Mouse (Mus musculus) embryonic facial prominence, embryonic 13.5 days (tissue): ENCODE measurements around the gene Rgs17. TPM values are rescaled to one million over a fixed set of nuclear protein-coding genes. Genes with fewer than 3 reads are reported as not detected.

ENCODE experiments used
- ATAC-seq: fragments of 200-750 bp; cut with Nextera tagmentation; 2 replicates; pipeline ENCODE4 v1.8.0; 2017; ENCODE audit warnings: low read depth; ENCODE audit not compliant: insufficient number of reproducible peaks, insufficient read depth, low FRiP score, low TSS enrichment
- H3K27ac ChIP-seq: fragments of 300-500 bp; sonication (generic); 2 replicates; pipeline ENCODE4 v1.5.1; 2015; ENCODE audit warnings: moderate library complexity, mild to moderate bottlenecking, inconsistent platforms
- H3K27me3 ChIP-seq: fragments of 300-500 bp; sonication (generic); 2 replicates; pipeline ENCODE4 v1.6.1; 2015; ENCODE audit warnings: mild to moderate bottlenecking, inconsistent platforms
- H3K36me3 ChIP-seq: fragments of 300-500 bp; sonication (generic); 2 replicates; pipeline ENCODE4 v1.6.1; 2015; ENCODE audit warnings: mild to moderate bottlenecking, inconsistent platforms
- H3K4me1 ChIP-seq: fragments of 300-500 bp; sonication (generic); 2 replicates; pipeline ENCODE4 v1.6.1; 2015; ENCODE audit warnings: inconsistent platforms
- H3K4me2 ChIP-seq: fragments of 300-500 bp; sonication (generic); 2 replicates; pipeline ENCODE4 v1.6.1; 2015; ENCODE audit warnings: moderate library complexity, mild to moderate bottlenecking, inconsistent platforms
- H3K4me3 ChIP-seq: fragments of 300-500 bp; sonication (generic); 2 replicates; pipeline ENCODE4 v1.5.1; 2015; ENCODE audit warnings: mild to moderate bottlenecking, inconsistent platforms
- H3K9ac ChIP-seq: fragments of 300-500 bp; sonication (generic); 2 replicates; pipeline ENCODE4 v1.6.1; 2015; ENCODE audit warnings: mild to moderate bottlenecking, inconsistent platforms
- H3K9me3 ChIP-seq: fragments of 300-500 bp; sonication (generic); 2 replicates; pipeline ENCODE4 v1.6.1; 2016; ENCODE audit warnings: inconsistent platforms
- WGBS: fragments of 180-500 bp; shearing (Covaris S2); methylation state at CpG from one replicate; pipeline ENCODE4 v1.1.7; 2015; ENCODE audit warnings: mixed read lengths; 5-methylcytosine and 5-hydroxymethylcytosine counted together
- polyA plus RNA-seq: library from polyadenylated mRNA; unstranded; fragments of >200 nt; fragmentation: Nextera tagmentation; extraction: Ambion mirVana; gene quantifications from 2 replicates; pipeline ENCODE4 v1.2.1, GENCODE M21; 2015

Rgs17 gene
- polyA plus RNA-seq, 1 experiment from 2014 or later, result 1.6 TPM

GRCm38 (mm10) chr10:5823740-5824491 lies 98.3 kb downstream of the Rgs17 start, which contains the start of gene Mtrf1l:
Gene Mtrf1l, minus strand, starts transcription at chr10:5823910.
- H3K27ac ChIP-seq, result peak within 1 kb of the TSS; percentile 92
- H3K4me1 ChIP-seq, result peaks cover 17% of the 10 kb centered on the region
- WGBS, result under 1% methylated on average over 47 of the region's 47 CpGs
- H3K27me3 ChIP-seq, result no peaks in the 10 kb centered on the region
- peak within 1 kb of the TSS; percentile 92 for H3K4me3 ChIP-seq
- peak within 1 kb of the TSS; percentile 94 for H3K9ac ChIP-seq
- peaks cover 15% of the 10 kb centered on the region for H3K36me3 ChIP-seq
- peak within 1 kb of the TSS; percentile 75 for H3K4me2 ChIP-seq
- H3K9me3 ChIP-seq, result no peaks in the 10 kb centered on the region
- ATAC-seq, result peak; percentile 96

- Histone ChIP-seq H3K27me3 (no peaks in the 10 kb centered on the region), H3K4me2 (peak overlapping the region; percentile 75), H3K9ac (peak overlapping the region; percentile 94), H3K27ac (peak overlapping the region; percentile 92), H3K4me3 (peak overlapping the region; percentile 92), H3K4me1 (peaks cover 17% of the 10 kb centered on the region), H3K36me3 (peaks cover 21% of the 10 kb centered on the region), H3K9me3 (no peaks in the 10 kb centered on the region)
- WGBS, result under 1% methylated on average over 37 of the region's 37 CpGs
- ATAC-seq, result no peak; the same call in 1 of the 2 replicates
Observed at GRCm38 (mm10) chr10:5823291-5823739, 98.9 kb downstream of the Rgs17 start.

- Histone ChIP-seq H3K36me3 (peaks cover 60% of the 10 kb centered on the region), H3K4me1 (peaks cover 17% of the 10 kb centered on the region), H3K4me3 (no peak overlapping the region), H3K27ac (no peak overlapping the region), H3K9ac (no peak overlapping the region), H3K27me3 (no peaks in the 10 kb centered on the region), H3K9me3 (no peaks in the 10 kb centered on the region), H3K4me2 (no peak overlapping the region)
- no peak for ATAC-seq
- WGBS, result 94% methylated on average over 3 of the region's 3 CpGs
Observed at GRCm38 (mm10) chr10:5818772-5819171, 103.4 kb downstream of the Rgs17 start.

GRCm38 (mm10) chr10:5815968-5816367 lies 106.2 kb downstream of the Rgs17 start:
- no peak overlapping the region for H3K27ac ChIP-seq
- H3K9me3 ChIP-seq, result no peaks in the 10 kb centered on the region
- no peak overlapping the region for H3K4me3 ChIP-seq
- peaks cover under 1% of the 10 kb centered on the region; the same call in 1 of the 2 replicates for H3K4me1 ChIP-seq
- H3K36me3 ChIP-seq, result peaks cover 84% of the 10 kb centered on the region
- ATAC-seq, result no peak
- no peaks in the 10 kb centered on the region for H3K27me3 ChIP-seq
- no peak overlapping the region for H3K9ac ChIP-seq
- WGBS, result 96% methylated on average over 2 of the region's 2 CpGs
- no peak overlapping the region for H3K4me2 ChIP-seq

GRCm38 (mm10) chr10:5813724-5814123 lies 108.5 kb downstream of the Rgs17 start:
- ATAC-seq, result no peak
- no peaks in the 10 kb centered on the region for H3K27me3 ChIP-seq
- H3K4me2 ChIP-seq, result no peak overlapping the region
- H3K27ac ChIP-seq, result no peak overlapping the region
- H3K9me3 ChIP-seq, result no peaks in the 10 kb centered on the region
- no peaks in the 10 kb centered on the region for H3K4me1 ChIP-seq
- peaks cover 67% of the 10 kb centered on the region for H3K36me3 ChIP-seq
- H3K4me3 ChIP-seq, result no peak overlapping the region
- 90% methylated on average over 11 of the region's 11 CpGs for WGBS
- no peak overlapping the region for H3K9ac ChIP-seq

- no peak overlapping the region for H3K27ac ChIP-seq
- H3K9ac ChIP-seq, result no peak overlapping the region
- H3K36me3 ChIP-seq, result peaks cover 14% of the 10 kb centered on the region
- no peak overlapping the region for H3K4me3 ChIP-seq
- H3K27me3 ChIP-seq, result no peaks in the 10 kb centered on the region
- no peaks in the 10 kb centered on the region for H3K9me3 ChIP-seq
- H3K4me2 ChIP-seq, result no peak overlapping the region
- no peak for ATAC-seq
- 74% methylated on average over 2 of the region's 2 CpGs for WGBS
- H3K4me1 ChIP-seq, result peaks cover 11% of the 10 kb centered on the region
Observed at GRCm38 (mm10) chr10:5807683-5808082, 114.5 kb downstream of the Rgs17 start.

- no peaks in the 10 kb centered on the region for H3K9me3 ChIP-seq
- H3K36me3 ChIP-seq, result peaks cover 14% of the 10 kb centered on the region
- H3K4me3 ChIP-seq, result no peak overlapping the region
- 79% methylated on average over 4 of the region's 4 CpGs for WGBS
- no peak overlapping the region for H3K27ac ChIP-seq
- ATAC-seq, result no peak
- H3K4me1 ChIP-seq, result peaks cover 14% of the 10 kb centered on the region
- no peak overlapping the region for H3K4me2 ChIP-seq
- no peak overlapping the region for H3K9ac ChIP-seq
- no peaks in the 10 kb centered on the region for H3K27me3 ChIP-seq
Observed at GRCm38 (mm10) chr10:5806996-5807395, 115.2 kb downstream of the Rgs17 start.

- peak overlapping the region; percentile 80 for H3K9ac ChIP-seq
- no peaks in the 10 kb centered on the region for H3K27me3 ChIP-seq
- H3K4me3 ChIP-seq, result peak overlapping the region; percentile 87
Observed at GRCm38 (mm10) chr10:5806416-5806815, 115.8 kb downstream of the Rgs17 start.

GRCm38 (mm10) chr10:5805731-5806307 lies 116.4 kb downstream of the Rgs17 start:
- peak overlapping the region; percentile 95 for H3K4me2 ChIP-seq
- H3K36me3 ChIP-seq, result peaks cover 19% of the 10 kb centered on the region
- H3K9me3 ChIP-seq, result no peaks in the 10 kb centered on the region
- WGBS, result under 1% methylated on average over 43 of the region's 43 CpGs
- H3K4me3 ChIP-seq, result peak overlapping the region; percentile 87
- peak overlapping the region; percentile 87 for H3K27ac ChIP-seq
- peaks cover 14% of the 10 kb centered on the region for H3K4me1 ChIP-seq
- H3K9ac ChIP-seq, result peak overlapping the region; percentile 80
- H3K27me3 ChIP-seq, result no peaks in the 10 kb centered on the region
- peak; percentile 95 for ATAC-seq

More at GRCm38 (mm10) chr10:5806416-5806815, 115.8 kb downstream of the Rgs17 start:
- H3K36me3 ChIP-seq, result peaks cover 14% of the 10 kb centered on the region
- H3K9me3 ChIP-seq, result no peaks in the 10 kb centered on the region
- H3K27ac ChIP-seq, result peak overlapping the region; percentile 87
- 14% methylated on average over 8 of the region's 8 CpGs for WGBS
- H3K4me2 ChIP-seq, result peak overlapping the region; percentile 95
- ATAC-seq, result no peak
- peaks cover 14% of the 10 kb centered on the region for H3K4me1 ChIP-seq

- Histone ChIP-seq H3K36me3 (peaks cover 24% of the 10 kb centered on the region), H3K4me1 (peaks cover 14% of the 10 kb centered on the region)
- WGBS, result under 1% methylated on average over 42 of the region's 42 CpGs
Observed at GRCm38 (mm10) chr10:5805243-5805730, 116.9 kb downstream of the Rgs17 start, which contains the start of gene Fbxo5. Gene Fbxo5, minus strand, starts transcription at chr10:5805600.

GRCm38 (mm10) chr10:5804691-5805156 lies 117.5 kb downstream of the Rgs17 start:
- ATAC-seq, result peak; percentile 2; the same call in 1 of the 2 replicates
- H3K4me3 ChIP-seq, result peak overlapping the region; percentile 87
- peak overlapping the region; percentile 86 for H3K27ac ChIP-seq
- peak overlapping the region; percentile 80 for H3K9ac ChIP-seq
- H3K36me3 ChIP-seq, result peaks cover 30% of the 10 kb centered on the region
- H3K27me3 ChIP-seq, result no peaks in the 10 kb centered on the region
- H3K4me1 ChIP-seq, result peaks cover 14% of the 10 kb centered on the region
- no peaks in the 10 kb centered on the region for H3K9me3 ChIP-seq
- H3K4me2 ChIP-seq, result peak overlapping the region; percentile 95
- WGBS, result 0% methylated on average over 24 of the region's 24 CpGs

More at GRCm38 (mm10) chr10:5805243-5805730, 116.9 kb downstream of the Rgs17 start, which contains the start of gene Fbxo5:
- no peaks in the 10 kb centered on the region for H3K9me3 ChIP-seq
- peak within 1 kb of the TSS; percentile 80 for H3K9ac ChIP-seq
- peak within 1 kb of the TSS; percentile 87 for H3K27ac ChIP-seq
- ATAC-seq, result peak; percentile 96
- peak within 1 kb of the TSS; percentile 95 for H3K4me2 ChIP-seq
- H3K4me3 ChIP-seq, result peak within 1 kb of the TSS; percentile 87
- no peaks in the 10 kb centered on the region for H3K27me3 ChIP-seq
